Mouse (Mus musculus) layer of hippocampus, adult 8-10 months (tissue): ENCODE measurements around the gene 4932415D10Rik. TPM values are rescaled to one million over a fixed set of nuclear protein-coding genes. Genes with fewer than 3 reads are reported as not detected.

ENCODE experiments used
- DNase-seq, 2 experiments: peaks; one replicate each; pipeline ENCODE4 v3.0.0; 2022; ENCODE audit warnings: low spot score in 2 of 2
- total RNA-seq, 4 experiments: library from RNA; stranded (reverse); gene quantifications; 2 replicates each; pipeline ENCODE4 v1.2.4; 2022

Gene 4932415D10Rik
- under 1 TPM in 1 of 4 experiments, not detected in 3; 0.05 TPM for total RNA-seq

- no peak for DNase-seq
Measured at GRCm38 (mm10) chr10:82316482-82316881, at the start of gene 4932415D10Rik. Gene 4932415D10Rik, minus strand, starts transcription at chr10:82316582.

DNA sequence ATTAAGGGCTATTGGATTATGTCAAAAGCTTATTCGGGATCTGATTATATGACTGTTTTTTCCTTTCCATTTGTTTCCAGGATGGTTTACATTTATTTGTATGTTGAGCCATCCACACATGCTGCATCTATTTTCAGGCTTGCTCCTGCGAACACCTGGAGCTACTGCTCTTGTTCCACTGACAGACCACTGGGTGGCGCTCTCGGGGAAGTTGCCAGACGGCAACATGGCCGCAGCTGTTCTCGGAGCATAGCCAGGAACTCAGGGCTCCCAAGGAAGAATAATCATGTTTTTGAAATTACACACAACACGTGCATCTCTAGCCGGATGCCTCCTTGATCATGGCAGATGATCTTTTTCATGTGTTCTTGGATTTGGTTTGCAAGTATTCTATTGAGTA lies 45.5 kb upstream of the 4932415D10Rik start:
- no peak for DNase-seq

- DNase-seq: no peak
Measured at GRCm38 (mm10) chr10:82355401-82355800, 39.0 kb upstream of the 4932415D10Rik start.

- DNase-seq: peak; percentile 86 to 88
Measured at GRCm38 (mm10) chr10:82354083-82355010, 38.0 kb upstream of the 4932415D10Rik start, which contains the start of gene Gm4924. Gene Gm4924, plus strand, starts transcription at chr10:82354255.

DNA sequence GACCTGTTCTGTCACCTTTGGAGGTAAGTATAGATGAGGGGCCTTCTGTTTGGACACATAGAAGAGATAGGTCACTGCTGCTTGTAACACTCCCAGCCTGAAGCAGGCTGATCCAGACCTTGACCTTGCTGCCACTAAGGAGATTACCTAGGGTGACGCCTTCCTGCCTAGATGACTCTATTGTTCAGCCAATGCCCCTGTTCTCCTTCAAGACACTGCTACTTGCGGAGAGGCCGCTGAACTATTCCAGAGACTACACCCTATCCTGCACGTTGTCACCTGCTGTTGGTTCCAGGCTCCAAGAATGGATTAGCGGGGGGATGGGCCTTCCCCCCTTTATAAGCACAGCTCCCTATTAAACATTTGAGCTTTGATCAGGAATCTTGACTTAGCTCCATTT lies 13.4 kb upstream of the 4932415D10Rik start:
- DNase-seq: no peak

DNA sequence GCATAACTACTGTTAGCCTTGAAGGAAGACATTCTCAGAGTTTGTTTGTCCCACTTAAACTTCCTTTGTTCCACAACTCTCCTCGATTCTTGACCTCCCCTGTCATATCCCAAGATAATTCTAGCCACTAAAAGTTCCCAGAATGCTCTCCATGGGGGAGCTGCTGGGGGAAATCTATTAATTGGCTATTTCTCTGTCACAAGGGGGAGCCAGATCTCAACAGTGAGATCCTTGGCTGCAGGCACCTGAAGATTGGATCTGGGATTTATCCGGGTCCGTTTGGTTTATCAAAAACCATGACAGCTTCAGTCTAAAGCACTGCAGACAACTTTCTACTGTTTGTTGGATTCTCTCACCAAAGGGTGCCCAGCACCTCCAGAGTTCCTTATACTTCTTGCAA lies 3.8 kb upstream of the 4932415D10Rik start:
- DNase-seq: peak in 1 of 2 experiments; percentile 4

GRCm38 (mm10) chr10:82296440-82296839 lies 19.9 kb downstream of the 4932415D10Rik start:
- no peak for DNase-seq

- no peak for DNase-seq
Measured at GRCm38 (mm10) chr10:82257331-82257730, 59.1 kb downstream of the 4932415D10Rik start.

- no peak for DNase-seq
Measured at GRCm38 (mm10) chr10:82245021-82245420, 71.4 kb downstream of the 4932415D10Rik start.

- DNase-seq: no peak
Measured at GRCm38 (mm10) chr10:82241401-82241788, 75.0 kb downstream of the 4932415D10Rik start.

- peak; percentile 86 for DNase-seq
Measured at GRCm38 (mm10) chr10:82240742-82241400, 75.5 kb downstream of the 4932415D10Rik start, which contains the start of gene Zfp938. Gene Zfp938, minus strand, starts transcription at chr10:82241280.

Other genes starting within 250 kb of the 4932415D10Rik start
- 10 to 100 TPM in 1 of 4 experiments, 1 to 10 TPM in 3; 5.6 to 10.4 (median 7.5) TPM for gene BC024063, start 233.2 kb downstream of the 4932415D10Rik start, total RNA-seq
- 10 to 100 TPM in 1 of 4 experiments, 1 to 10 TPM in 3; 8.1 to 12.6 (median 9.1) TPM for gene AU041133, start 188.6 kb downstream of the 4932415D10Rik start, total RNA-seq
- gene Zfp938, start 75.3 kb downstream of the 4932415D10Rik start, total RNA-seq: 10 to 100 TPM; 20.5 to 26.2 (median 24.9) TPM
- 10 to 100 TPM in 3 of 4 experiments, 1 to 10 TPM in 1; 9.2 to 11.3 (median 10.6) TPM for gene Gm4924, start 37.7 kb upstream of the 4932415D10Rik start, total RNA-seq
- gene Gm1553, start 176.0 kb upstream of the 4932415D10Rik start, total RNA-seq: not detected